Mouse (Mus musculus) kidney, postnatal 0 days (tissue): ENCODE results near the gene 2210016L21Rik. TPM values are rescaled to one million over a fixed set of nuclear protein-coding genes. Genes with fewer than 3 reads are reported as not detected.
A peak's percentile ranks its signal among the peaks of the same experiment; 100 is the strongest.

ENCODE experiments used
- ATAC-seq: fragments of 200-750 bp; cut with Nextera tagmentation; replicated peaks from 2 replicates; pipeline ENCODE4 v1.8.0; 2017; ENCODE audit warnings: low read depth, moderate number of reproducible peaks, moderate TSS enrichment, moderate library complexity; ENCODE audit not compliant: low FRiP score
- DNase-seq: peaks from one replicate; pipeline ENCODE4 v3.0.0-alpha.2; 2016; ENCODE audit warnings: low spot score
- H3K27ac ChIP-seq: fragments of 300-500 bp; sonication (generic); 2 replicates; pipeline ENCODE4 v1.5.1; 2014; ENCODE audit warnings: mild to moderate bottlenecking
- H3K27me3 ChIP-seq: fragments of 300-500 bp; sonication (generic); 2 replicates; pipeline ENCODE4 v1.6.1; 2014; ENCODE audit warnings: low read length, mixed read lengths; ENCODE audit not compliant: insufficient read depth
- H3K36me3 ChIP-seq: fragments of 300-500 bp; sonication (generic); 2 replicates; pipeline ENCODE4 v1.6.1; 2014; ENCODE audit warnings: low read length, mixed read lengths; ENCODE audit not compliant: insufficient read depth
- H3K4me1 ChIP-seq: fragments of 300-500 bp; sonication (generic); replicated peaks from 2 replicates; pipeline ENCODE4 v1.6.1; 2014; ENCODE audit warnings: antibody characterized with exemption, low read length, mixed read lengths; ENCODE audit not compliant: insufficient read depth
- H3K4me2 ChIP-seq: fragments of 300-500 bp; sonication (generic); 2 replicates; pipeline ENCODE4 v1.6.1; 2014; ENCODE audit warnings: mild to moderate bottlenecking, low read length, moderate library complexity, mixed read lengths
- H3K4me3 ChIP-seq: fragments of 300-500 bp; sonication (generic); replicated peaks from 2 replicates; pipeline ENCODE4 v1.5.1; 2014; ENCODE audit warnings: low read depth, low read length
- H3K9ac ChIP-seq: fragments of 300-500 bp; sonication (generic); 2 replicates; pipeline ENCODE4 v1.6.1; 2014; ENCODE audit warnings: low read depth, low read length
- H3K9me3 ChIP-seq: fragments of 300-500 bp; sonication (generic); replicated peaks from 2 replicates; pipeline ENCODE4 v1.6.1; 2016; ENCODE audit warnings: low read length, inconsistent platforms, mixed read lengths
- CTCF ChIP-seq: IDR thresholded peaks from 2 replicates; pipeline ENCODE4 v1.5.1; 2016; ENCODE audit warnings: antibody characterized with exemption, low read depth, mild to moderate bottlenecking, moderate library complexity
- WGBS: fragments of 180-500 bp; shearing (Covaris S2); extraction: QIAGEN DNeasy Blood & Tissue Kit; methylation state at CpG from one replicate; pipeline ENCODE4 v1.1.7; 2014; 5-methylcytosine and 5-hydroxymethylcytosine counted together
- polyA plus RNA-seq: library from polyadenylated mRNA; unstranded; fragments of >200 nt; fragmentation: Nextera tagmentation; extraction: Ambion mirVana; gene quantifications from 2 replicates; pipeline ENCODE4 v1.2.1, GENCODE M21; 2015

2210016L21Rik gene
- polyA plus RNA-seq: 75.3 and 79.6 TPM in 2 replicates

DNA sequence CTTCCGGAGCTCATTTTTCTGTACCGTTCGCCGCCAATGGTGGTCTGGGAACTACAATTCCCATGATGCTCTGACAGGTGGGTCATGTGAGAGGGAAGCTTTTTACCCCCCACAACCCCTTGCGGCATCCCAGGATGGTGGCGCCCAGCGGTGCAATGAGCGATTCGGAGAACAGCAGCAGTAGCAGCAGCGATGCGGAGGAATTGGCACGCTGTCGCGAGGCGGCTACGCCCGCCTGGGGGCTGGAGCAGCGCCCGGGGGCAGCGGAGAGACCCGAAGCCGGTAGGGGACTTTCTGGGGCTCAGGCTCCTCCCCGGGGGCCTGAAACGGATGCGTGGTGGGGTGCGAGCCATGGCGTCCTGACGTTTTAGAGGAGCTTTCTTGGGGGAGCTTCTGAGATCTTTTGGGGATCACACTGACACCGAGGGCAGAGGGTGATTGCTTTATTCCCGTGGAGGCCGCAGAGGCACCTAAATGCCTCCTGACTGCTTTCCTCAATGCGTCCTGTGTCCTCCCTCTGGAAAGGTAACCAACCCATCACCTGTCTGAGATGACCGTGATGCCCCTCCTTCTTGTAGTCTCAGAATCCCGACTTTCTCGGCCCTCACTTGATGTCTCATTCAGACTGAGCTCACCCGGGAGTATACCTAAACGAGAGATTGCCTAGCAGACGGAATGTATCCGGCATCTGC, at the start of gene 2210016L21Rik:
Gene 2210016L21Rik (plus strand): TSS at position 85 of the 692 bp plus-strand sequence.
- Histone ChIP-seq H3K4me3 (peak within 1 kb of the TSS; percentile 80), H3K9ac (peak within 1 kb of the TSS; percentile 88), H3K4me1 (peaks cover 5% of the 10 kb centered on the region), H3K9me3 (no peaks in the 10 kb centered on the region), H3K4me2 (peak within 1 kb of the TSS; percentile 80), H3K27me3 (no peaks in the 10 kb centered on the region), H3K36me3 (peaks cover 10% of the 10 kb centered on the region; the same call in 1 of the 2 replicates), H3K27ac (peak within 1 kb of the TSS; percentile 83)
- under 1% methylated on average over 39 of the region's 39 CpGs for WGBS
- TF ChIP-seq CTCF: peak; percentile 43; the same call in 1 of the 2 replicates
- peak; percentile 90 for ATAC-seq
- DNase-seq: peak; percentile 94

DNA sequence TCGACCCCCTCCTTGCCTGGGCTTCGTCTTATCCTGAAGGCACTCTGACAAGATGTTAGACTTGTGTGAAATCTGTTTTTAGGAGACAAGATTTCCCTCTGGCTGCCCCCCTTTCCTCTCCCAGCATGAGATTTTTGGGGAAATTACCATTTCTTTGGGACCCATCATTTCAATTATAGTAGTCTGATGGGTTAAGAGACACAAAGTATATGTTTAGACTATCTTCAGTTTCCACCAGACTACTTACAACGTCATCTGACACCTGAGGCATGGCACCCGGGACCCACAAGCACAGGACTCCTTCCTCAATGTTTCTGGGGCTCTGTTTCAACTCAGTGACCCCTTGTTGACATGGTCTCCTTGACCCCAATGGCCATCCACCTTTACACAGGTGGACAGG, 46.4 kb upstream of the 2210016L21Rik start:
- Histone ChIP-seq H3K27me3 (no peaks in the 10 kb centered on the region), H3K4me3 (no peak overlapping the region), H3K4me1 (peaks cover 5% of the 10 kb centered on the region; the same call in 1 of the 2 replicates), H3K9me3 (no peaks in the 10 kb centered on the region), H3K36me3 (no peaks in the 10 kb centered on the region), H3K27ac (no peak overlapping the region), H3K4me2 (no peak overlapping the region), H3K9ac (no peak overlapping the region)
- WGBS: 77% methylated on average over 4 of the region's 4 CpGs
- TF ChIP-seq CTCF: no peak
- ATAC-seq (no peak), DNase-seq (no peak)

DNA sequence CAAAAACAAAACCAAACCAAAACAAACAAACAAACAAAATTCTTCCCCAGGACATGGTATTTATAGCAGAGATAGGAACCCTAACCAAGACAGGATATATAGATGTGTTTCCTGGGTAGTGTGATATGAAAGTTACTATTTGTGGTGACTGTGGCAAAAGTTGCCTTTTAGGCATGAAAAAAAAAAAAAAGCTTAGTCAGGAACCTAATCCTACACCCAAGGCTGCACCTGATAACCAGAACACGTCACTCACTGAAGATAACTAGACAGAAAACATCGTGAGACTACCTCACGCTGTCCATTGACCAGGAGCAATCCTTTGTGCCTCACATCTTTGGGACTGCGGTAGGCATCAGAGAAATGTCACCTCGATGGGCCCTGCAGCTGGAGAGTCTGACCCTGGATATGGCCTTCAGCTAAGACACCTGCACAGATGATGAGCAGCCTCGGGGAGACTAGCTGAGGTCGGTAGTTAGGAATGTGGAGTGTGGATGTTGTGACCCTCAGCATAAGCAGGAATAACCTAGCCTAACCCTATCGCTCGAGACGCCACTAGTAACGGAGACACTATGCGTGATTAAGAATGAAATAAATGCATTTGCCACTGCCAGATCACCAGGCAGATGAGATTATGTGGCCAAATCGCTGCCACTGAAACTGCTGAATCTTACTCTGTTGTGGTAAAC, 45.1 kb upstream of the 2210016L21Rik start, which contains the start of gene Oasl2:
Gene Oasl2 (plus strand): TSS at position 249 of the 686 bp plus-strand sequence.
- no peaks in the 10 kb centered on the region for H3K9me3 ChIP-seq
- no peaks in the 10 kb centered on the region for H3K27me3 ChIP-seq
- ATAC-seq (no peak), DNase-seq (no peak)
- H3K4me3 ChIP-seq: peak within 1 kb of the TSS; percentile 33
- H3K36me3 ChIP-seq: no peaks in the 10 kb centered on the region
- H3K9ac ChIP-seq: peak within 1 kb of the TSS; percentile 32; the same call in 1 of the 2 replicates
- no peak for TF ChIP-seq CTCF
- H3K4me2 ChIP-seq: peak within 1 kb of the TSS; percentile 47
- WGBS: 63% methylated on average over 13 of the region's 13 CpGs
- peak within 1 kb of the TSS; percentile 78 for H3K27ac ChIP-seq
- H3K4me1 ChIP-seq: peaks cover 5% of the 10 kb centered on the region; the same call in 1 of the 2 replicates

DNA sequence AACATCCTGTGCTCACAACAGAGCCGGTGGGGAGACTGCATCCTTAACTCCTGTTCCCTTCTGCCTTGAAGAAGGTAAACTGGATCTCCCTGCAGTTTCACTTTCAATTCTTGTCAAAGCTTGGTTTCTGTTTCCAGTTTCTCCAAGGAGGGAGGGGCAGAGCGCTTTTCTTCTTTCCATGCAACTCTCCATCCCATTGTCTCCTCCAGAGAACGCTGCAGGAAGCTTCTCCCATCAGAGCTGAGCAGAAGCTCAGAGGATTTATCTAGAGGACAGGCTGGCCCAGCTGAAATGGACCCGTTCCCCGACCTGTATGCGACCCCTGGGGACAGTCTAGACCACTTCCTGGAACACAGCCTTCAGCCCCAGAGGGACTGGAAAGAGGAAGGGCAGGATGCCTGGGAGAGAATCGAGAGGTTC, 44.6 kb upstream of the 2210016L21Rik start:
- no peak; the same call in 1 of the 2 replicates for ATAC-seq
- H3K27me3 ChIP-seq: no peaks in the 10 kb centered on the region
- H3K27ac ChIP-seq: peak overlapping the region; percentile 78
- no peaks in the 10 kb centered on the region for H3K36me3 ChIP-seq
- DNase-seq: peak; percentile 74
- H3K9me3 ChIP-seq: no peaks in the 10 kb centered on the region
- 10% methylated on average over 7 of the region's 7 CpGs for WGBS
- peak overlapping the region; percentile 33 for H3K4me3 ChIP-seq
- peak overlapping the region; percentile 47 for H3K4me2 ChIP-seq
- TF ChIP-seq CTCF: no peak
- H3K9ac ChIP-seq: peak overlapping the region; percentile 32; the same call in 1 of the 2 replicates
- peaks cover 5% of the 10 kb centered on the region; the same call in 1 of the 2 replicates for H3K4me1 ChIP-seq

DNA sequence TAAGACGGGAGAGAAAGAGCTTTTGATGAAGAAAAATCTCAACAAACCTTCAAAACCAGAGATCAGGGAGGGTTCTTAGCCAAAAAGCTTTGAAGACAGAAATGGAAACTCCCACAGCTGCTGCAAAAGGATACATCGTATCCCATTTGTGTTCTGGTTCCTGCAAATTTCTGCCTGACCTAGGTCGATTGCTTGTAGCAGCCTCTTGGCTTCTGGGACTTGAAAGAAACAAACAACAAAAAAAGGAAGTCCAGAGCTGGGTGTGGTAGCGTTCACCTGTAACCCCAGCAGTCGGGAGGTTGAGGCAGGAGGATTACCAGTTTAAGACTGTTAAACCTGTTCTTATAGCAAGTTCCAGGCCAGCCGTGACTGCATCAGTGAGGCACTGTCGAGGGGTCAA, 43.1 kb upstream of the 2210016L21Rik start:
- Histone ChIP-seq H3K36me3 (0 out of 2 replicates have a peak, but pooled peaks cover under 1% of the 10 kb centered on the region), H3K4me3 (0 out of 2 replicates have a peak overlapping the region, but pooled peaks have one; percentile 9), H3K9me3 (no peaks in the 10 kb centered on the region), H3K4me1 (peaks cover 5% of the 10 kb centered on the region; the same call in 1 of the 2 replicates), H3K27me3 (no peaks in the 10 kb centered on the region), H3K4me2 (peak overlapping the region; percentile 47), H3K27ac (no peak overlapping the region), H3K9ac (no peak overlapping the region)
- WGBS: 58% methylated on average over 7 of the region's 7 CpGs
- DNase-seq (no peak), ATAC-seq (no peak)
- no peak for TF ChIP-seq CTCF

DNA sequence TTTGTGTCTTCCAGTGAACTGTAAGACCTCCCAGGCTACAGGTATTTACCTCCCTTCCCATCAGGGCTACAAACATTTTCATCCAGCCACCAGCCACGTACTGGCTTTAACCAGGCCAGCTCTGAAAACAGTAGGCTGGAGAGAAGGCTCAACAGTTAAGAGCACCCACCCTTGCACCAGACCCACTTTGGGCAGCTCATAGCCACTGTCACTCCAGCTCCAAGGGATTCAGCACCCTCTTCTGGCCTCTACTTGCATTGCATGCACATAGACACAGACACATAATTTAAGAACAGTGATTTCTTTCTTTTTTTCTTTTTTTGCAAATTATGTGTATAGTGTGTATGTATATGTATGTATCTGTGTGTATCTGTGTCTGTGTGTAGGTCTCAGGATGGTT, 39.5 kb upstream of the 2210016L21Rik start:
- Histone ChIP-seq H3K4me3 (no peak overlapping the region), H3K4me2 (no peak overlapping the region), H3K9ac (no peak overlapping the region), H3K27ac (no peak overlapping the region), H3K4me1 (peaks cover 5% of the 10 kb centered on the region; the same call in 1 of the 2 replicates), H3K36me3 (peaks cover 12% of the 10 kb centered on the region; the same call in 1 of the 2 replicates), H3K27me3 (no peaks in the 10 kb centered on the region), H3K9me3 (no peaks in the 10 kb centered on the region)
- WGBS: 52% methylated on average over 1 of the region's 1 CpGs
- DNase-seq (peak; percentile 73), ATAC-seq (no peak)
- TF ChIP-seq CTCF: peak; percentile 90
